Mouse (Mus musculus): ENCODE measurements around the gene Vamp1. TPM values are rescaled to one million over a fixed set of nuclear protein-coding genes. Genes with fewer than 3 reads are reported as not detected.

Vamp1 gene
- total and polyA plus RNA-seq, 3 experiments = 2.8 to 21.9 (median 6.1) TPM

DNA sequence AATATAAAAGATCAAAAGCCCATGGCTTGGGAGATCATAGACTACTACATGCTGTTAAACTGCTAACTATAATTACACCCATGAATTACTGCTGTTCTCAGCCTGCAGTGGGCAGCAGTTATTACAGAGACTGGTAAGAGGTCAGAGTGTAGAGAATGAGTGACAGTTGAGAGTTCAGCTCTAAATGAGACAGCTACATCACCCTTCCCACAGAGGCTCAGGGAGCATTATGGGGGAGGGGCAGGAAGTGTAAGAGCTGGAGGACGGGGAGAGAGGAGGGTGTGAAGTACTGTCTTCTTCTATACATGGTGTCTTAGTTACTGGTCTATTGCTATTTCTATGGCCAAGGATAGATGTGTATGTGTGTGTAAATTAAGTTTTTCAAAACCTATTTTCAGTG lies 29.2 kb downstream of the Vamp1 start:
- no peaks in the 10 kb centered on the region for H3K9me3 ChIP-seq (replicated peaks)
- H3K27me3 ChIP-seq (ENCODE audit: insufficient read depth, low read length) = peaks cover 6% of the 10 kb centered on the region; the same call in 1 of the 2 replicates
- H3K36me3 ChIP-seq (replicated peaks) = peaks cover 7% of the 10 kb centered on the region
- no peak for ATAC-seq (ENCODE audit: extremely low read depth, insufficient number of reproducible peaks, low FRiP score, poor library complexity, severe bottlenecking)
- no peak for DNase-seq (ENCODE audit: low spot score)
- peaks cover 2% of the 10 kb centered on the region for H3K4me1 ChIP-seq (ENCODE audit: insufficient read depth, low read depth, low read length)
- H3K4me3 ChIP-seq (ENCODE audit: low read depth, low read length) = no peak overlapping the region
- TF ChIP-seq POLR2AphosphoS5 (IDR thresholded peaks at IDR 0.05; ENCODE audit: insufficient replicate concordance, low read depth, low read length) = no peak
- no peak for TF ChIP-seq CTCF (IDR thresholded peaks at IDR 0.05; ENCODE audit: low read depth, low read length)
- TF ChIP-seq TAL1 (conservative IDR thresholded peaks at IDR 0.05; ENCODE audit: low read depth, low read length) = no peak

DNA sequence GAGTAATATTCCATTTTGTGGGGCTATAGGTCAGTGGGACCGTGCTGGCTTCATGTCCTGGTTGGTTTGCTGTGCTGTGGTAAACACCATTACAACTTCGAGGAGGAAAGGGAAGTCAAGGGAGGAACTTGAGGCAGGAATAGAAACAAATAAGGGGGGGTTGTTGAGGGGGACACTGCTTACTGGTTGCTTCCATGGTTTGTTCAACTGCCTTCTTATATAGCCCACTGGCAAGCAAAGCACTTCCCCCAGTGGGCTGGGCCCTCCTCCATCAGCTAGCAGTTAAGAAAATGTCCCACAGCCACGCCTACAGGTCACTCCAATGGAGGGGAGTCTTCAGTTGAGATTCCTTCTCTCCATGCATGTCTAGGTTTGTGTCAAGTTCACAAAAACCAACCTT lies 36.9 kb downstream of the Vamp1 start:
- no peak for DNase-seq (ENCODE audit: low spot score)
- Histone ChIP-seq H3K9me3 (replicated peaks) (no peaks in the 10 kb centered on the region), H3K4me3 (ENCODE audit: low read depth, low read length) (no peak overlapping the region), H3K27me3 (ENCODE audit: insufficient read depth, low read length) (peaks cover 8% of the 10 kb centered on the region; the same call in 1 of the 2 replicates), H3K36me3 (replicated peaks) (no peaks in the 10 kb centered on the region), H3K4me1 (ENCODE audit: insufficient read depth, low read depth, low read length) (peaks cover 13% of the 10 kb centered on the region)
- no peak for TF ChIP-seq GATA2 (IDR thresholded peaks at IDR 0.05; ENCODE audit: borderline replicate concordance, low read depth, low read length)
- TF ChIP-seq CTCF (IDR thresholded peaks at IDR 0.05; ENCODE audit: low read depth, low read length) = no peak
- TF ChIP-seq TAL1 (conservative IDR thresholded peaks at IDR 0.05; ENCODE audit: low read depth, low read length) = no peak
- TF ChIP-seq POLR2AphosphoS5 (IDR thresholded peaks at IDR 0.05; ENCODE audit: insufficient replicate concordance, low read depth, low read length) = no peak
- no peak for TF ChIP-seq GATA1 (IDR thresholded peaks at IDR 0.05; ENCODE audit: borderline replicate concordance, low read length)
- ATAC-seq (ENCODE audit: extremely low read depth, insufficient number of reproducible peaks, low FRiP score, poor library complexity, severe bottlenecking) = no peak

DNA sequence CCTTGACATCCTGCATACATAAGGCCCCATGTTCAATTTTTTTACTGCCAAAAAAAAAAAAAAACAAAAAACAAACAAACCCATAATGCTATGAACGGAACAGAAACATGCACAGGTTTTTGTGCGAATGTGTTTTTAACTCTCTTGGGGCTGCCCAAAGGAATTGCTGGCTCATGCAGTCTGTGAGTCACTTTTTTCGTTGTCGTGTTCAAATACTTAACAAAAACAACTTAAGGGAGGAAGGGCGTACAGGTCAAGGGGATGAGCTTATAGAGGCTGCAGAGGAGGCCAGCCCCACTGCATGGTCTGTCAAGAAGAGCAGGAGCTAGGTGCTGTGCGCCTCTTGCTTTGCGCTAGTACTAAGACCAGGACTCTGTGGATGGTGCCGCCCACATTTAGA lies 37.4 kb downstream of the Vamp1 start:
- no peak for ATAC-seq (ENCODE audit: extremely low read depth, insufficient number of reproducible peaks, low FRiP score, poor library complexity, severe bottlenecking)
- Histone ChIP-seq H3K36me3 (replicated peaks) (no peaks in the 10 kb centered on the region), H3K27me3 (ENCODE audit: insufficient read depth, low read length) (peaks cover 9% of the 10 kb centered on the region; the same call in 1 of the 2 replicates), H3K4me1 (ENCODE audit: insufficient read depth, low read depth, low read length) (peaks cover 13% of the 10 kb centered on the region), H3K9me3 (replicated peaks) (no peaks in the 10 kb centered on the region), H3K4me3 (ENCODE audit: low read depth, low read length) (no peak overlapping the region)
- TF ChIP-seq TAL1 (conservative IDR thresholded peaks at IDR 0.05; ENCODE audit: low read depth, low read length) = no peak
- TF ChIP-seq CTCF (IDR thresholded peaks at IDR 0.05; ENCODE audit: low read depth, low read length) = no peak
- TF ChIP-seq GATA2 (IDR thresholded peaks at IDR 0.05; ENCODE audit: borderline replicate concordance, low read depth, low read length) = no peak
- TF ChIP-seq POLR2AphosphoS5 (IDR thresholded peaks at IDR 0.05; ENCODE audit: insufficient replicate concordance, low read depth, low read length) = no peak
- TF ChIP-seq GATA1 (IDR thresholded peaks at IDR 0.05; ENCODE audit: borderline replicate concordance, low read length) = no peak
- DNase-seq (ENCODE audit: low spot score) = no peak

DNA sequence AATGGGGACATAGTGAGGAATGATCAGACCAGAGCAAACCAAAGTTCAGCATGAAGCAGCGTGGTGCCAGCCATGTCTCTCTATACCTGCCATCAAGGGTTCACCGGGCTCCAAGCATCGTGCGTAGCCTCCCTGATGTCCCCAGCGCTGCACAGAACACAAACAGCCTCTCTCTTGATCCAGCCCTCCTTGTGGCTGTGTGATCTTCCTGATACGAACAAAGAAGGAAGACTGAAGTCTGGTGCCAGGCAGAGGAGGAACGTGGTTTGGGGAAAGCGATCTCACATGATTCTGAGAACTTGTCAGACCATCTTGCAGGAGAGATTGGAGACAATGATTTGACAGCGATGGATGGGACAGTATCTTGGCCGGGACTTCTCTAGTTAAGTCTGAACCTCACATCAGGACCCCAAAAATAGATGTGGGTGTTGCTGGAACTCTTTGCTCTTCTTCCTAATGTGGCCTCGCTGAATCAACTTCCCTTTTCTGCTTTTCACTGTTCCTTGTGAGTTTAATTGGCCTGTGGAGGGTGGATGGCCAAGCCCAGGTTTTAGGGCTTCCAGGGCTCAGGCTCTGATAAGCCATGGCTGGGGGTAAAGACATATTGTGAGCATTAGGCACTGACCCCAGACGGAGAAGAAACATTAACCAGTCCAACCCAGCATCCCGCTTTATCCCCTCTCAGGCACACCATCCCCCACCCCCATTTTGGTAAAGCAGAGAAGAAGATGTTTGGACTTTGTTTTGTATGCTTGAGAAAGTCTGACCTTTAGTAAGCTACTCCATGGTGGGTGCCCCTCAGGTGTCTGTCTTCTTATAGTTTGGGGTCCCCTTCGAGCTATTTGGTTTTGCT lies 38.7 kb downstream of the Vamp1 start:
- no peaks in the 10 kb centered on the region for H3K9me3 ChIP-seq (replicated peaks)
- H3K36me3 ChIP-seq (replicated peaks) = no peaks in the 10 kb centered on the region
- peaks cover 13% of the 10 kb centered on the region for H3K4me1 ChIP-seq (ENCODE audit: insufficient read depth, low read depth, low read length)
- ATAC-seq (ENCODE audit: extremely low read depth, insufficient number of reproducible peaks, low FRiP score, poor library complexity, severe bottlenecking) (no peak), DNase-seq (ENCODE audit: low spot score) (no peak)
- peaks cover 18% of the 10 kb centered on the region; the same call in 1 of the 2 replicates for H3K27me3 ChIP-seq (ENCODE audit: insufficient read depth, low read length)
- no peak overlapping the region for H3K4me3 ChIP-seq (ENCODE audit: low read depth, low read length)
- no peak for TF ChIP-seq CTCF (IDR thresholded peaks at IDR 0.05; ENCODE audit: low read depth, low read length)
- no peak for TF ChIP-seq POLR2AphosphoS5 (IDR thresholded peaks at IDR 0.05; ENCODE audit: insufficient replicate concordance, low read depth, low read length)
- no peak for TF ChIP-seq TAL1 (conservative IDR thresholded peaks at IDR 0.05; ENCODE audit: low read depth, low read length)
- no peak for TF ChIP-seq GATA2 (IDR thresholded peaks at IDR 0.05; ENCODE audit: borderline replicate concordance, low read depth, low read length)
- no peak for TF ChIP-seq GATA1 (IDR thresholded peaks at IDR 0.05; ENCODE audit: borderline replicate concordance, low read length)

DNA sequence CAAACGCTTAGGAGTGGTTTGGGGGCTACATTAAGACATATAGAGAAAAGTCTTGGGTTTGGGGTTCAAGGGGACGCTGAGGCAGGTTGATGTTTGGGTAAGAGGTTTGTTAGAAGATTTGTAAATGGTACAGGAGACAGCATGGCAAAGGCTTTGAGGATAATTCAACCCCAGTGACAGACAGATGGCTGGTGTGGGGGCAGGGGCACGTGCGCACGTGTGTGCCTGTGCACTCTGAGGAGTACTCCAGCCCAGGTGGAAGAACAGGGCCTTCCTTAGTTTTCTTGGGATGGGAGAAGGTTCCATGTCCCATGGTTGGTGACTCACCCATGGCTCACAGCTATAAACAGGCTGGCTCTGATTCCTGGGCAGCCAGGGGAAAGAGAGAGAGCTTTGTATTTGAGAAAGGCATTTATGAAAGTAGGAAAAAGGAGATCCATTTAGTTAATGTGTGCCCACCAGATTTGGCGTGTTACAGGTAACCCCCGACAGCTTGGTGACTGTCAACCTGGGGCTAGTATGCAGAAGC lies 40.2 kb downstream of the Vamp1 start:
- Histone ChIP-seq H3K4me1 (ENCODE audit: insufficient read depth, low read depth, low read length) (peaks cover 13% of the 10 kb centered on the region), H3K36me3 (replicated peaks) (no peaks in the 10 kb centered on the region), H3K9me3 (replicated peaks) (no peaks in the 10 kb centered on the region), H3K4me3 (ENCODE audit: low read depth, low read length) (no peak overlapping the region), H3K27me3 (ENCODE audit: insufficient read depth, low read length) (peaks cover 18% of the 10 kb centered on the region; the same call in 1 of the 2 replicates)
- TF ChIP-seq GATA2 (IDR thresholded peaks at IDR 0.05; ENCODE audit: borderline replicate concordance, low read depth, low read length) (no peak), POLR2AphosphoS5 (IDR thresholded peaks at IDR 0.05; ENCODE audit: insufficient replicate concordance, low read depth, low read length) (no peak), GATA1 (IDR thresholded peaks at IDR 0.05; ENCODE audit: borderline replicate concordance, low read length) (no peak), CTCF (IDR thresholded peaks at IDR 0.05; ENCODE audit: low read depth, low read length) (no peak)
- ATAC-seq (ENCODE audit: extremely low read depth, insufficient number of reproducible peaks, low FRiP score, poor library complexity, severe bottlenecking) = no peak
- no peak for DNase-seq (ENCODE audit: low spot score)

DNA sequence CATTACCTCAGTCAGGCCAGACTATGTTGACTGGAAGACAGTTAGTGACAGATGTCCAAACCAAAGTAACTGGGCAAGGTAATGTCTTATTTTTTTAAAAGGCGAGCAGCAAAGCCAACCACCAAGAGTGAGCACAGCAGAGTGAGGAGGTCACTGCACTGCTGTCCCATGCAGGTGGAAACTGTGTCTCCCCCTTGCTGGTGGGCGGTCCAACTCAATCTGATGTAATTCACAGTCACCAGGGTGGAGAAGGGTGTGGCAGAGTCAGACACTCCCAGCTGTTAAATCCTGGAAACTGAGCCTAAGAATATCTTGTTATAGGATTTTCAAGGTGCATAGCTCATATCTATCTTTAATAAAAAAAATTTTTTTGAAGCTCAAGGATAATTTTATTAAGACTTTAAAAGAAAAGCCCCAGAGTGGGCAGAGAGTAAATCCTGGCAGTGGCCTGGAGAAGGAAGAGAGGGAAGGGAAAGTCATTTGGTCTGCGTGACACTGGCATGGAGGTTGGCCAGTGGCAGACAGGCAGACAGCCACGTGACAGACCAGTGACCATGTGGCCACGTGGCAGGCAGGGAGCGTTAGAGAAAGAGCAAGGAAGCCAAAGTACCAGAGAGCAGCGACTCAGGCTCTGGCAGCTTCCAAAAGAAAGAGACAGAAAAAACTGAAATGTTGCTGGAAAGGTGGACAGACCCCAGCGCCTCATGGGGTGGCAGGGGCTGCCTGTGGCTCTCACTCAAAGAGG lies 41.0 kb downstream of the Vamp1 start:
- no peak for ATAC-seq (ENCODE audit: extremely low read depth, insufficient number of reproducible peaks, low FRiP score, poor library complexity, severe bottlenecking)

More for the DNA sequence above, 41.0 kb downstream of the Vamp1 start:
- Histone ChIP-seq H3K4me3 (ENCODE audit: low read depth, low read length) (no peak overlapping the region), H3K36me3 (replicated peaks) (no peaks in the 10 kb centered on the region), H3K9me3 (replicated peaks) (no peaks in the 10 kb centered on the region), H3K27me3 (ENCODE audit: insufficient read depth, low read length) (peaks cover 21% of the 10 kb centered on the region; the same call in 1 of the 2 replicates), H3K4me1 (ENCODE audit: insufficient read depth, low read depth, low read length) (peaks cover 13% of the 10 kb centered on the region)
- DNase-seq (ENCODE audit: low spot score) = no peak
- TF ChIP-seq GATA1 (IDR thresholded peaks at IDR 0.05; ENCODE audit: borderline replicate concordance, low read length) (no peak), GATA2 (IDR thresholded peaks at IDR 0.05; ENCODE audit: borderline replicate concordance, low read depth, low read length) (no peak), POLR2AphosphoS5 (IDR thresholded peaks at IDR 0.05; ENCODE audit: insufficient replicate concordance, low read depth, low read length) (no peak), TAL1 (conservative IDR thresholded peaks at IDR 0.05; ENCODE audit: low read depth, low read length) (no peak), CTCF (IDR thresholded peaks at IDR 0.05; ENCODE audit: low read depth, low read length) (no peak)
